Mouse (Mus musculus) bone marrow, adult 2 months (tissue): ENCODE measurements around the gene Klhl5. TPM values are rescaled to one million over a fixed set of nuclear protein-coding genes. Genes with fewer than 3 reads are reported as not detected.
A peak's percentile ranks its signal among the peaks of the same experiment; 100 is the strongest.

Experiments used
- H3K27ac ChIP-seq: fragments of 200-500 bp; 2 replicates; pipeline ENCODE4 v1.5.1; 2012; ENCODE audit warnings: low read depth, mild to moderate bottlenecking, control low read depth, inconsistent platforms, low read length; ENCODE audit not compliant: control insufficient read depth, poor library complexity, insufficient read depth
- H3K4me1 ChIP-seq: fragments of 200-500 bp; 2 replicates; pipeline ENCODE4 v1.6.1; 2011; ENCODE audit warnings: low read length; ENCODE audit not compliant: control insufficient read depth, insufficient read depth
- H3K4me3 ChIP-seq: fragments of 200-500 bp; replicated peaks from 2 replicates; pipeline ENCODE3; 2011; ENCODE audit warnings: mild to moderate bottlenecking, low read depth, low read length, control low read depth; ENCODE audit not compliant: control insufficient read depth
- CTCF ChIP-seq: fragments of 200-500 bp; IDR thresholded peaks from 2 replicates; pipeline ENCODE4 v1.5.1; 2011; ENCODE audit warnings: low read length, control low read depth; ENCODE audit not compliant: control insufficient read depth, insufficient read depth
- POLR2A ChIP-seq: fragments of 200-500 bp; IDR thresholded peaks from 2 replicates; pipeline ENCODE4 v1.6.1; 2011; ENCODE audit warnings: low read depth, mild to moderate bottlenecking, control low read depth, low read length, borderline replicate concordance; ENCODE audit not compliant: control insufficient read depth
- WGBS: fragments of 180-500 bp; shearing (Covaris S2); methylation state at CpG from one replicate; pipeline ENCODE4 v1.1.7; 2018; 5-methylcytosine and 5-hydroxymethylcytosine counted together
- polyA plus RNA-seq: library from polyadenylated mRNA; stranded (reverse); fragments of >200 nt; gene quantifications from 2 replicates; pipeline ENCODE4 v1.2.4, GENCODE M21; 2011; ENCODE audit warnings: low replicate concordance; ENCODE audit not compliant: missing spikeins, insufficient read depth, insufficient read length

Gene Klhl5
- polyA plus RNA-seq, 1 experiment: 14.9 TPM

- TF ChIP-seq CTCF (no peak), POLR2A (no peak)
- no peak overlapping the region for H3K4me3 ChIP-seq
- 4% methylated on average over 3 of the region's 3 CpGs for WGBS
- H3K4me1 ChIP-seq: peaks cover 3% of the 10 kb centered on the region
- H3K27ac ChIP-seq: peak overlapping the region; percentile 26; the same call in 1 of the 2 replicates
Observed at GRCm38 (mm10) chr5:65119918-65120317, 12.6 kb downstream of the Klhl5 start.

GRCm38 (mm10) chr5:65122616-65123015 is 15.3 kb downstream of the Klhl5 start:
- WGBS: 81% methylated on average over 3 of the region's 3 CpGs
- H3K27ac ChIP-seq: no peak overlapping the region

GRCm38 (mm10) chr5:65126137-65126536 is 18.8 kb downstream of the Klhl5 start:
- 89% methylated on average over 1 of the region's 1 CpGs for WGBS
- Histone ChIP-seq H3K27ac (no peak overlapping the region), H3K4me3 (no peak overlapping the region), H3K4me1 (no peaks in the 10 kb centered on the region; the same call in 1 of the 2 replicates)
- TF ChIP-seq CTCF (no peak), POLR2A (no peak)

More at GRCm38 (mm10) chr5:65122616-65123015, 15.3 kb downstream of the Klhl5 start:
- Histone ChIP-seq H3K4me1 (peaks cover 1% of the 10 kb centered on the region; the same call in 1 of the 2 replicates), H3K4me3 (no peak overlapping the region)
- TF ChIP-seq POLR2A (no peak), CTCF (no peak)

GRCm38 (mm10) chr5:65128481-65128880 is 21.1 kb downstream of the Klhl5 start:
- TF ChIP-seq POLR2A: no peak
- TF ChIP-seq CTCF: no peak
- H3K4me3 ChIP-seq: no peak overlapping the region
- no peaks in the 10 kb centered on the region; the same call in 1 of the 2 replicates for H3K4me1 ChIP-seq
- WGBS: 20% methylated on average over 2 of the region's 2 CpGs
- H3K27ac ChIP-seq: no peak overlapping the region

GRCm38 (mm10) chr5:65130528-65131210 is 23.3 kb downstream of the Klhl5 start:
- H3K27ac ChIP-seq: no peak overlapping the region
- H3K4me1 ChIP-seq: no peaks in the 10 kb centered on the region; the same call in 1 of the 2 replicates
- TF ChIP-seq CTCF: no peak
- no peak for TF ChIP-seq POLR2A
- H3K4me3 ChIP-seq: no peak overlapping the region
- whole genome bisulfite sequencing: 77% methylated on average over 12 of the region's 12 CpGs

- TF ChIP-seq CTCF: no peak
- TF ChIP-seq POLR2A: no peak
- H3K4me3 ChIP-seq: no peak overlapping the region
- WGBS: 81% methylated on average over 20 of the region's 20 CpGs
Observed at GRCm38 (mm10) chr5:65131211-65131879, 24.0 kb downstream of the Klhl5 start.

GRCm38 (mm10) chr5:65136159-65136558 is 28.8 kb downstream of the Klhl5 start:
- no peak overlapping the region for H3K27ac ChIP-seq
- no peak overlapping the region for H3K4me3 ChIP-seq
- no peaks in the 10 kb centered on the region for H3K4me1 ChIP-seq
- TF ChIP-seq POLR2A (no peak), CTCF (no peak)
- WGBS: 45% methylated on average over 7 of the region's 7 CpGs

More at GRCm38 (mm10) chr5:65131211-65131879, 24.0 kb downstream of the Klhl5 start:
- Histone ChIP-seq H3K27ac (no peak overlapping the region), H3K4me1 (no peaks in the 10 kb centered on the region; the same call in 1 of the 2 replicates)

- WGBS: 83% methylated on average over 6 of the region's 6 CpGs
Observed at GRCm38 (mm10) chr5:65137073-65137472, 29.7 kb downstream of the Klhl5 start.

More at GRCm38 (mm10) chr5:65137073-65137472, 29.7 kb downstream of the Klhl5 start:
- TF ChIP-seq CTCF (no peak), POLR2A (no peak)
- Histone ChIP-seq H3K4me3 (no peak overlapping the region), H3K4me1 (no peaks in the 10 kb centered on the region), H3K27ac (no peak overlapping the region)
